Mouse (Mus musculus): Measurements from ENCODE around the gene Pitpnc1.

- TF ChIP-seq CTCF (IDR thresholded peaks at IDR 0.05; ENCODE audit: low read depth, low read length) (no peak), POLR2A (IDR thresholded peaks at IDR 0.05; ENCODE audit: extremely low read depth, insufficient read depth, low read length) (no peak)
Measured at GRCm38 (mm10) chr11:107283632-107284031, 186.9 kb downstream of the Pitpnc1 start.
